Mouse (Mus musculus): ENCODE measurements around the gene Cul5.
A peak's percentile ranks its signal among the peaks of the same experiment; 100 is the strongest.

Gene Cul5

DNA sequence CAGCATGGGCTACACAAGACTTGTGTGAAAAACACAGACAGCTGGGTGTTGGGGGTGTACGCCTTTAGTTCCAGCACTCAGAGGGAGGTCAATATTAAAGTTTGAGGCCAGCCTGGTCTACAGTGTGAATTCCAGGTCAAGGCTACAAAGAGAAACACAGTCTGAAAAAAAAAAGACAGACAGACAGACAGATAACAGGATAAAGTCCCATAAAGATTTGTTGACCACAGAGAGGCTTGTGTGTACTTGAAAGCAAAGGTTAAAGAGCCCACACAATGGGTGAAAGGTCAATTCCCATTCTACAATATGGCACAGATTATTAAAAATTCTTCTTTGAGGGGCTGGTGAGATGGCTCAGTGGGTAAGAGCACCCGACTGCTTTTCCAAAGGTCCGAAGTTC lies 62.6 kb downstream of the Cul5 start:
- DNase-seq, result no peak

DNA sequence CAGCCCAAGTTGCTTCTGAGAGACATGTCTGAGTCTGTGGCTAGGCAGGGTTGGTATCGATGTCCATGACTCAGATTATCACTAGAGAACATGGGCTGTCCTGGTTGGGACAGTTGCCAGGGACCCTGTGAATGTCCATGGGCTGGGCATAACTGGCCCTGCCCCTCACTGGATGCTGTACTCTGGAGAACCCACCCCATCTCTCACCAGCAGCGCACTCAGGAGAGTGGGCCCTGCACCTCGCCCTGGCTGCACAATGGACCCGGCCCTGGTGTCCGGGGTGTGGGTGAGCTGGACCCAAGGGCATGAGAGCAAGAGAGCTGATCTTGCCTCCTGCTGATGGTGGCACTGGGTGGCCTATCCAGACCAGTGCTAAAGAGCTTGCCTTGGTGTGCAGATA lies 64.9 kb downstream of the Cul5 start:
- no peak for DNase-seq

GRCm38 (mm10) chr9:53603849-53604248 lies 66.0 kb downstream of the Cul5 start:
- DNase-seq, result no peak

DNA sequence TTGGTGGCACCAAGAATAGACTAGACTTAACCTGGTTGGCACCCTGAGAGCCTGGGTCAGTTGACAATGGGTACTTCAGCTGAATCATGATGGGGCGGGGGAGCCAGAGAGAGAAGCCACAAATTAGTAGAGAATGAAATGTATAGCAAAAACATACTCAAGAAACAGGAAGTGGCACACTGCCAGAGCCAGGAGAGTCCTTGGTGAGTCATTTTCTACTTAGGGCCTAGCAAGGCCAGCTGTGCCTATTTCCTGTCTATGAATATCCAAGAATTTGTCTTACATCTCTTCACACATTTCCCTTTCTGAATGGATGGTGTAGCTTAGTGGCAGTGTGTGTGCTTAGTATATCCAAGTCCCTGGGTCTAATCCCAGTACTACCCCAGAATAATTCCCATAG lies 66.4 kb downstream of the Cul5 start:
- DNase-seq, result peak; percentile 25

DNA sequence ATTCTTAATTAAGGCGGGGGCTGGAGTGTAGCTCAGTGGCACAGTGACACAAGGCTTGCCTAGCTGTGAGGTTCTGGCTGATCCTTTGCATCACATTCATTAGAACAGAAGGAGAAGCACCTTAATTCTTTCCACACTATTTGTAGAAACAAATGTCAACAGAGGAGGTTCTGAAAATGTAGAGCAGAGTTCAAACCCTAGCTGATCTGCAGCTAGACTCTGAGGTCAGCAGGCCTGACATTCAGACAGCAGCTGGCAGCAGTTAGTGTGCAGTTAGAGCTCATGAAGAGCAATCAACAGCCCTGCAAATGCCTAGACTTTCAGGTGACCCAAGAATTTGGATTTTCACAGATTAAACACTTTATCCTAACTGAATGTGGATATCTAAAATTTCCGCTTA lies 68.3 kb downstream of the Cul5 start:
- DNase-seq, result no peak

DNA sequence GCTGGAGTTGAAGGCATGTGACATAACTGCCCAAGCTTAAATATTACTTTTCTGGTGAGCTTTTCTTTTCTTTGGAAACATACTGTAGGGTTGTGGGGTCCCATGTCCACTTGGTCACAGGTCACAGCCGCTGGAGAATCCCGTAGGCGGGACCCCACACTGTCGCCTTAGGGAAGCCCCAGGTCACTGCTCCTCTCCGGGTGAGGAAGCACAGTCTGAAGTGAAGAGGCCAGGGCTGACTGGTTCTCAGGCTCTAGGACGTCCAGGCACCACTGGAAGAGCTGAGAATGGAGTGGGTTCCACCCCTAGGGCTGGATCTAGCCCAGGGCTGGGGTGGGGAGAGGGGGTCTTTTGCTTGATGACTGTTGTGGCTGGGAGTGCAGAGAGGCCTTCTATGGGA lies 71.2 kb downstream of the Cul5 start:
- DNase-seq, result no peak

DNA sequence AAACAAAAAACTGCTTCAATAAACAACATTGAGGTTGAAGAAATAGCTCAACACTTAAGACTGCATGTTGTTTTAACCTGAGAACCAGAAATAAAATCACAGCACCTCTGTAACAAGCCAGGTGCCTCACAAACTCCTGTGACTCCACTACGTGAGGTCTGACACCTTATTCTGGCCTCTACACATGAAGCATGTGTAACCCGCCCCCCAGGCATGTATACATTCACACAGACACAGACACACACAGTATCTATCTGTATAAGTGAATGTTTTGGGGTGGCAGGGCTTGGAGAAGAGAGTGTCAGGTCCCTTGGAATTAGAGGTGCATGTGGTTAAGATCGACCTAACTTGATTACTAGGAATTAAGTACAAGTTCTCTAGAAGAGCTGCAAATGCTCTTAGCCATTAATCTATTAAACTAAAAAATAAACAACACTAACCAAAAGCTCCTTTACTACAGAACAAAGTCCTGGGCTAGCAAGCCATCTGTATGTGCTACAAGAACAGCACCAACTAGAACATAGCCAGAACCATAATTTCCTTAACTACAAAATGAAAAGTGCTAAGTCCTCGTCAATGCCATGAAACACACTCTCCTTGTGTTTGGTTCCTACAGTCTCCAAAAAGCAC lies 72.7 kb downstream of the Cul5 start:
- no peak for DNase-seq

DNA sequence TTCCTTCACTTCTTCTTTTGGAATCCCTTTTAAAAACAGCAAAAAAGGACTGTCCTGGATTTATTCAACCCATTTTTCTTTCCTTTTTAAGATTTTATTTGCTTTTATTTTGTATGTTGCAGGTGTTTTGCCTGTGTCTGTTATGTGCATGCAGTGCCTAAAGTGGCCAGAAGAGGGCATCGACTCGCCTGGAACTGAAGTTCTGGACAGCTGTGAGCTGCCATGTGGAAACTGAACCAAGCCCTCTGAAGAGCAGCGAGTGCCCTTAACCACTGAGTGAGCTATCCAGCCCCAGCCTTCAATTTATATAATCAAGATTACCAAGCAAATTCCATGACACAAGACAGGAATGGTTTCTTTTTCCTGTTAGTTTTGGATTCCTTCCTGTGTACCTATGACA lies 75.0 kb downstream of the Cul5 start:
- peak; percentile 75 for DNase-seq

DNA sequence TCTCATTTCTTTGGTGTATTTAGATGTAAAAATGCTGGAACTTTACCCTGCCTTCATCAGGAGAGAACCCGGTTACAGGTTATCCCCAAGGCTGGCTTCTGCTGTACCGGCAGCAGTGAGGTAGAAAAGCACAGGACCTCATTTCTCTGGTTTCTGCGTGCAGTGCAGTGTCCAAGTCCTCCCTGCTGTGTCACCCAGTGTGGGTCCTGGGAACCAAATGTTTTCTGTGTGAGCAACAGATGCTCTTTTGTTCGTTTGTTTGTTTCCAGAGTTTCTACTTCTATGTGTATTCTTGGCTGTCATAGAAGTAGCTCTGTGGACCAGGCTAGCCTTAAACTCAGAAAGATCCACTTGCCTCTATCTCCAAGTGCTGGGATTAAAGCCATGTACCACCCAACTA lies 87.9 kb downstream of the Cul5 start:
- DNase-seq, result no peak

DNA sequence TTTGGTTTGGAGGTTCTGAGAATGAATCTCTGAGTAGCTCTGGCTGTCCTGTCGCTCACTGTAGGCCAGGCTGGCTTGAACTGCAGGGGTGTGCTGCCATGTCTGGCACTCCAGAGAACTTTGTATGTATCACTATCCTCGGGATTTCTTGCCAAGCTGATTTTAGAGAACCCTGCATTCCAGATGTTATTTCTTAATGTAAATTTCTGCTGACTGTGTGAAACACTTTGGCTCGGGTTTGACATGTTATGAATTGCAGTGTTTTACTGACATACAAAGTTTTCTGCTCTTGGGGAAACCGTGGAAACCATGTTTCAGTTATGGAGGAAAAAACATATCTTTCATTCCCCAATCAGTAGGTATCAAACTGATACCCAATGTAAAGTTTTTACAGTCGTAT lies 94.1 kb downstream of the Cul5 start:
- no peak for DNase-seq

DNA sequence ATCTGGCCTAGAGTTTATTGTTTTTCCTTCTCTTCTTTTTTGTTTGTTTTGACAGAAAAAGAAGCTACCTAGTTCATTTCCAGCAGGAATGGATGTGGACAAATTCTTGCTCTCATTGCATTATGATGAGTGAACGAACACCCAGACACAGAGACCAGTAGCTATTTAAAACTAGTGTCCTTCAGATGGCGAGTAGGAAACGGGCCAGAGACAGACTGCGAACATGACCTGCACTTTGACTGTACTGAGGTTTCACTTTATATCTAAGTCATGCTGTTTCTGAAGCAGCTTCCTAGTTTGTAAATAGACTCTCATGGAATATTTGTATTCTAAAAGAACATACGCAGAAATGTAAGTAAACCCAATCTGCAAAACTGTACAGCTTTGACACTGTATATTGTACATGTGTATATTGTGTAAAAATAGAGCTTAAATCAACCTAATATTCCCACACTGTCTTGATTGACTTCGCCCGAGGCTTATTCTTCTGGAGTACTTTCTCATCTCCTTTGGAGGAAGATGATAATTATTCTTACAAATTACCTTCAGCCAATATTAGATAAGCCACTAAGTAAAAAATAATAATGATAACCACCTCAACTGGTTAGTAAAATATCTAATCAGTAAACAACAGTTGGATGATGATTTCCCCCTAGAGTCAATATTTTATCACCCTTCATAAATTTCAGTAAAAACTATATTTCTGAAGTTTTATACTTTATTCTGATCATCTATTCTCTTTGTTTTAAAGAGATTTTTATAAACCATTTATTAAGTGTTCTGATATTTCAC lies 97.1 kb downstream of the Cul5 start:
- DNase-seq, result no peak

GRCm38 (mm10) chr9:53570662-53571061 lies 99.2 kb downstream of the Cul5 start:
- no peak for DNase-seq
